Mouse (Mus musculus): ENCODE measurements at regions not wholly inside any gene's neighbourhood (a gene's known extent, or its start where the extent isn't known, plus 50 kb on each side); places are given as distances from the start of the nearest gene placed in this dataset.

- no peak for DNase-seq (ENCODE audit: low spot score in 2 of 2)
Observed at GRCm38 (mm10) chr6:126481257-126481656, 54.0 kb downstream of the Kcna5 start.

GRCm38 (mm10) chr6:126477506-126477905, 57.7 kb downstream of the Kcna5 start:
- no peak for DNase-seq (ENCODE audit: low spot score in 2 of 2)

GRCm38 (mm10) chr6:126476758-126477157, 58.5 kb downstream of the Kcna5 start:
- DNase-seq (ENCODE audit: low spot score in 2 of 2) = no peak

GRCm38 (mm10) chr6:126475555-126475954, 59.7 kb downstream of the Kcna5 start:
- no peak for DNase-seq (ENCODE audit: low spot score in 2 of 2)

GRCm38 (mm10) chr6:126453751-126454150, 81.5 kb downstream of the Kcna5 start:
- DNase-seq (ENCODE audit: low spot score in 2 of 2) = no peak

GRCm38 (mm10) chr6:126445519-126445918, 89.7 kb downstream of the Kcna5 start:
- DNase-seq (ENCODE audit: low spot score in 2 of 2) = no peak

- DNase-seq (ENCODE audit: low spot score in 2 of 2) = no peak
Observed at GRCm38 (mm10) chr6:126440254-126440653, 95.0 kb downstream of the Kcna5 start.

GRCm38 (mm10) chr6:126437976-126438736, 97.1 kb downstream of the Kcna5 start:
- no peak for DNase-seq (ENCODE audit: low spot score in 2 of 2)

GRCm38 (mm10) chr6:126427208-126427607, 108.0 kb downstream of the Kcna5 start:
- no peak for DNase-seq (ENCODE audit: low spot score in 2 of 2)

- DNase-seq (ENCODE audit: low spot score in 2 of 2) = no peak
Observed at GRCm38 (mm10) chr6:126405736-126406135, 129.5 kb downstream of the Kcna5 start.

- DNase-seq (ENCODE audit: low spot score in 2 of 2) = no peak
Observed at GRCm38 (mm10) chr6:126404331-126405070, 130.7 kb downstream of the Kcna5 start.

GRCm38 (mm10) chr6:126399595-126399994, 135.6 kb downstream of the Kcna5 start:
- no peak for DNase-seq (ENCODE audit: low spot score in 2 of 2)

- no peak for DNase-seq (ENCODE audit: low spot score in 2 of 2)
Observed at GRCm38 (mm10) chr6:126398641-126399040, 136.6 kb downstream of the Kcna5 start.

- no peak for DNase-seq (ENCODE audit: low spot score in 2 of 2)
Observed at GRCm38 (mm10) chr6:126395015-126395414, 140.2 kb downstream of the Kcna5 start.

- no peak for DNase-seq (ENCODE audit: low spot score in 2 of 2)
Observed at GRCm38 (mm10) chr6:126394111-126394809, 141.0 kb downstream of the Kcna5 start.

GRCm38 (mm10) chr6:126384210-126385012, 150.8 kb downstream of the Kcna5 start:
- DNase-seq (ENCODE audit: low spot score in 2 of 2) = no peak

GRCm38 (mm10) chr6:126377216-126377615, 158.0 kb downstream of the Kcna5 start:
- no peak for DNase-seq (ENCODE audit: low spot score in 2 of 2)

- no peak for DNase-seq (ENCODE audit: low spot score in 2 of 2)
Observed at GRCm38 (mm10) chr6:126374970-126375620, 160.1 kb downstream of the Kcna5 start.

GRCm38 (mm10) chr6:126371971-126372370, 163.2 kb downstream of the Kcna5 start:
- peak in 1 of 2 experiments; percentile 10 for DNase-seq (ENCODE audit: low spot score in 2 of 2)

GRCm38 (mm10) chr6:126371489-126371888, 163.7 kb downstream of the Kcna5 start:
- no peak for DNase-seq (ENCODE audit: low spot score in 2 of 2)

GRCm38 (mm10) chr6:126365495-126365894, 169.7 kb downstream of the Kcna5 start:
- DNase-seq (ENCODE audit: low spot score in 2 of 2) = no peak
